Mouse (Mus musculus) stomach, postnatal 0 days (tissue): ENCODE results near the gene Rfxank. TPM values are rescaled to one million over a fixed set of nuclear protein-coding genes. Genes with fewer than 3 reads are reported as not detected.
A peak's percentile ranks its signal among the peaks of the same experiment; 100 is the strongest.

ENCODE experiments used
- ATAC-seq: fragments of 200-750 bp; cut with Nextera tagmentation; 2 replicates; pipeline ENCODE4 v1.8.0; 2017; ENCODE audit not compliant: low FRiP score, low TSS enrichment
- DNase-seq: peaks from one replicate; pipeline ENCODE4 v3.0.0-alpha.2; 2016; ENCODE audit warnings: low spot score
- H3K27ac ChIP-seq: fragments of 300-500 bp; sonication (generic); replicated peaks from 2 replicates; pipeline ENCODE4 v1.5.1; 2014; ENCODE audit warnings: mild to moderate bottlenecking, control low read depth
- H3K27me3 ChIP-seq: fragments of 300-500 bp; sonication (generic); 2 replicates; pipeline ENCODE4 v1.6.1; 2014; ENCODE audit warnings: low read length; ENCODE audit not compliant: control insufficient read depth, insufficient read depth
- H3K36me3 ChIP-seq: fragments of 300-500 bp; sonication (generic); 2 replicates; pipeline ENCODE4 v1.6.1; 2014; ENCODE audit warnings: low read length, mixed read lengths; ENCODE audit not compliant: control insufficient read depth, insufficient read depth
- H3K4me1 ChIP-seq: fragments of 300-500 bp; sonication (generic); replicated peaks from 2 replicates; pipeline ENCODE4 v1.6.1; 2014; ENCODE audit warnings: antibody characterized with exemption; ENCODE audit not compliant: control insufficient read depth, insufficient read depth
- H3K4me2 ChIP-seq: fragments of 300-500 bp; sonication (generic); replicated peaks from 2 replicates; pipeline ENCODE4 v1.6.1; 2014; ENCODE audit warnings: low read depth, mild to moderate bottlenecking, control low read depth, moderate library complexity
- H3K4me3 ChIP-seq: fragments of 300-500 bp; sonication (generic); 2 replicates; pipeline ENCODE4 v1.5.1; 2014; ENCODE audit warnings: low read depth, low read length, control low read depth
- H3K9ac ChIP-seq: fragments of 300-500 bp; sonication (generic); 2 replicates; pipeline ENCODE4 v1.6.1; 2014; ENCODE audit warnings: mild to moderate bottlenecking, low read length, control low read depth, mixed read lengths
- H3K9me3 ChIP-seq: fragments of 300-500 bp; sonication (generic); 2 replicates; pipeline ENCODE4 v1.6.1; 2016; ENCODE audit warnings: low read length; ENCODE audit not compliant: control insufficient read depth
- CTCF ChIP-seq: IDR thresholded peaks from 2 replicates; pipeline ENCODE4 v1.5.1; 2016; ENCODE audit warnings: antibody characterized with exemption, low read depth, mild to moderate bottlenecking, moderate library complexity
- EP300 ChIP-seq: optimal IDR thresholded peaks from 2 replicates; pipeline ENCODE3; 2016; ENCODE audit warnings: antibody characterized with exemption
- WGBS: fragments of 180-500 bp; shearing (Covaris S2); extraction: QIAGEN DNeasy Blood & Tissue Kit; methylation state at CpG from one replicate; pipeline ENCODE4 v1.1.7; 2014; 5-methylcytosine and 5-hydroxymethylcytosine counted together
- polyA plus RNA-seq: library from polyadenylated mRNA; unstranded; fragments of >200 nt; fragmentation: Nextera tagmentation; extraction: Ambion mirVana; gene quantifications from 2 replicates; pipeline ENCODE4 v1.2.1, GENCODE M21; 2015

Gene Rfxank
- polyA plus RNA-seq, 1 experiment from 2014 or later: 8.9 TPM

DNA sequence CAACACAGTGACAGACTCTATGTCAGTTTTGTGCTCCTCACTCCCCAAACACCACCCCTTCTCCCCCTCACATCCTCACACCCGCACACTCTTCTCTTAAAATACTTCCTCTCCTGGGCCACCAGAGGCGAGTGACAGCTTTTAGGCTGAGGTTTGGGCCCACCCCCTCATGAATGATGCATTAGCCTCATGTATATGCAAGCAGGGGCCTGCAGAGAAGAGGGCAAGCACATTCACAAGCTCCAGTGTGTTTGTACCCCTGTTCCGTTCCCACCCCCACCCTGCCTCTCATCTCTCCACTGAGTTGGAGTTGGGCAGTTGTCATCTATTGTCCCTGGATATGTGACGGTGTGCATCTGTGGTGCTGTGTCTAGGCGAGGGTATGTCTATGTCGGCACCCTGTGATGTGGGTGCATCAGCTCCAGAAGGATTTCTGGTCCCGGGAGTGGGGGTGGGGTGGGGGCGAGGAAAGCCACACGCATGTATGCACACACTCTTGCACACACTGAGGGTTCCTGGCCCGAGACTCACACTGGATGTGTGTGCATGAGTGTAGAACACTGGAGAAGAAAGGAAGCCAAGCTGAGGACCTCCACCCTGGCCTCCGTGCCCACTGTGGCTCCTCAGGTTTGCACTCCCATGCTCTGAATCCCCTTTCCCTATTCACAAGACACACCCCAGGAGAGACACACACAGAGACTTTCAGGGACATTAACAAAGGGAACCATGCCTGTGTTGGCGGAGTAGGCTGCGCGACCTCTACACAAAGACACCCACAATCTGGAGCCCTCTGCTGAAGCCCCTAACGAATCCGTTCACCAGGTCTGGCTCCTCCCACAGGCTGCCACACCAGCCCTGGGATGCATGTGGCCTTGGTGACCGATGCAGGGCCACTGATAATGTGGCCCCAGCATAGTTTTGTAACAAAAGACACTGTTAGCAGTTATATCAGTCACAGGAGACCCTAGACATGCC lies 19.9 kb downstream of the Rfxank start:
- no peak for ATAC-seq
- no peaks in the 10 kb centered on the region for H3K36me3 ChIP-seq
- 15% methylated on average over 17 of the region's 17 CpGs for WGBS
- TF ChIP-seq EP300: no peak
- no peak for TF ChIP-seq CTCF
- H3K4me3 ChIP-seq: no peak overlapping the region
- no peaks in the 10 kb centered on the region for H3K9me3 ChIP-seq
- no peaks in the 10 kb centered on the region for H3K27me3 ChIP-seq
- H3K27ac ChIP-seq: no peak overlapping the region
- H3K4me1 ChIP-seq: no peaks in the 10 kb centered on the region
- no peak overlapping the region for H3K9ac ChIP-seq
- H3K4me2 ChIP-seq: no peak overlapping the region
- no peak for DNase-seq

DNA sequence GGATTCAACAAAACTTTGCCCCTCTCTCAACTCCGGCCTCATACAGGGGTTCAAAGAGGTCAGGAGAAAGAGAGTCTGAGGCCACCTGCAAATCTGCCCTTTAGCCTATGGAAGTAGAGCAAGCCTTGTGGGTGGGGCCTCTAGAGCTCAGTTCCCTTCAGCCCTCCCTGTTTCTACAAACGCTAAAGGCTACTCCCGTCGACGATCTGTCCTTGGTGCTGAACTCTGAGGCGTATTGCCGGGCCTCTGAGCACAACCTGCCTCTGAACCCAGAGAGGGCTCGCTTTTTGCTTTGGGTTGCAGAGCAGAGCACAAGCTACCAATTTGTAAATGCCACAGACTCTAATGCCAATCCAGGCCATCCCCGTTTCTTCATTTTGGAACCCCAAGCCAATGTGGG lies 21.3 kb downstream of the Rfxank start:
- no peaks in the 10 kb centered on the region for H3K36me3 ChIP-seq
- no peaks in the 10 kb centered on the region for H3K9me3 ChIP-seq
- peak; percentile 65 for DNase-seq
- no peak for TF ChIP-seq EP300
- no peak for TF ChIP-seq CTCF
- no peak overlapping the region for H3K4me2 ChIP-seq
- 5% methylated on average over 9 of the region's 9 CpGs for WGBS
- H3K9ac ChIP-seq: no peak overlapping the region
- H3K4me3 ChIP-seq: no peak overlapping the region
- H3K27ac ChIP-seq: no peak overlapping the region
- peaks cover 6% of the 10 kb centered on the region; the same call in 1 of the 2 replicates for H3K27me3 ChIP-seq
- no peaks in the 10 kb centered on the region for H3K4me1 ChIP-seq
- ATAC-seq: no peak

DNA sequence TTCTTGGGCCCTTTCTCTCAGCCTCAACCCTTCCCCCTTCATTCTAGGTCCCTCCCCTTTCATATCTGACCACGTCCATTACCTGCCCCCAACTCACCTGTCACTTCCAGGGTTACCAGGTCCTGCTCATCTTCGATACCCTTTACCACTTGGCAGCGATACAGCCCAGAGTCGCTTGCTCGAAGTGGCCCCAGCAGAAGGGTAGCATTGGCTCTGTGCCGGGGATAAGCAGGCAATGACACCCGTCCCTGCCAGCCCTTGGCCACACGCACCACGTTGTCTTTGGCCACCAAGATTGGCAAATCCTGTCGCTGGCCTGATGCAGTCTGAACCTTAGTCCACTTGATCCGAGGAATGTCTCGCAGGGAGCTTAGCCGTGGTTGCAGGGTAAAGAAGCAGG lies 24.1 kb downstream of the Rfxank start:
- WGBS: 63% methylated on average over 13 of the region's 13 CpGs
- H3K27ac ChIP-seq: no peak overlapping the region

DNA sequence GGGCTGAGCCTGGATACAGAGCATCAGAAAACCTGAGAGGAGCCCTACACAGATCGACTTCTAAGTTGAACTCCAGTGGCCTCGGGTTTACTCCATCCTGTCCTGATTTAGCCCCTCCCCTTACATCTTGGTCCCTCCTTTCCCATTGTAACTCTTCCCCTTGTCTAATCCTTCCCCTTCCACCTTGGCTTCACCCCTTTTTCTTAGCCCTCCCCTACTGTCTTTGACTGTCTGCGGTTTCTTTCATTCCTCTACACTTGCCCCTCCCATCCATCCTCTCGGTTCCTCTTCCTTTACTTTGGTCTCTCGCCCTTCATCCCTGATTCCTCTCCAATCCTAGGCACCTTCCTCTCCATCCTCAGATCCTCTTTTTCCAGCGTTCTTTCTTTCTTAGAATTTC lies 24.5 kb downstream of the Rfxank start:
- Histone ChIP-seq H3K9me3 (no peaks in the 10 kb centered on the region), H3K36me3 (no peaks in the 10 kb centered on the region), H3K4me3 (no peak overlapping the region), H3K27ac (no peak overlapping the region), H3K4me1 (no peaks in the 10 kb centered on the region), H3K4me2 (no peak overlapping the region), H3K27me3 (peaks cover 13% of the 10 kb centered on the region; the same call in 1 of the 2 replicates), H3K9ac (no peak overlapping the region)
- TF ChIP-seq EP300: no peak
- no peak for TF ChIP-seq CTCF
- WGBS: 28% methylated on average over 6 of the region's 6 CpGs
- no peak for DNase-seq
- no peak for ATAC-seq

More for the DNA sequence above, 24.1 kb downstream of the Rfxank start:
- Histone ChIP-seq H3K4me3 (no peak overlapping the region), H3K9ac (no peak overlapping the region), H3K4me2 (no peak overlapping the region), H3K36me3 (no peaks in the 10 kb centered on the region), H3K4me1 (no peaks in the 10 kb centered on the region), H3K27me3 (peaks cover 13% of the 10 kb centered on the region; the same call in 1 of the 2 replicates), H3K9me3 (no peaks in the 10 kb centered on the region)
- ATAC-seq (no peak), DNase-seq (no peak)
- TF ChIP-seq CTCF: no peak
- no peak for TF ChIP-seq EP300

DNA sequence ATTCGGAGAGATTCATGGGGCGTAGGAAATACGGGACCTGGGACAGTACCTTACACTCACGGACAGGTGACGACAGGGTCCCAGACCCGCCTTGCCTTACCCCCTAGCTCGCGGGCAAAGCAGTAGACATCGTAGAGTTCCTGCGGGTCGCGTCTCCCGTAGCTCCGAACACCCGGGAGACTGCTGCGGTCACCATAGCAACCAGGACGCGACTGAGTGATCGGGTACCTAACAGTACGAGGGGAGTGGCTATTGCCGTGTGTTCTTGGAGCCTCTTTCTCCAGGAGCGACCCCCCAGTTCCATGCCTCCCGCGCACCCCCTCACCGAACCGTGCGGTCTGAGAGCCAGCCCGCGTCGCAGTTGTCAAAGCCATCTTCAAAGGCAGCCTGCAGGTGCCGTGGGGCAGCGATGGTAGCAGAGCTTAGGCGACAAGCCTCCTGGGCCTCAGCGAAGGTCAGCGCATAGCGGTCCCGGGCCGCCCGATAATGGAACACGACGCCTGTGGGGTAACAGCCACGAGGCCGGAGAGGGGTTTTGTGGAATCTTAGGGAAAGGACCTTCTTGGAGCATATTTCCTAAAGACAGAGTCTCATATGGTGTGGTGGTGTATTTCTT lies 26.4 kb downstream of the Rfxank start:
- ATAC-seq (no peak), DNase-seq (no peak)
- Histone ChIP-seq H3K27me3 (peaks cover 13% of the 10 kb centered on the region; the same call in 1 of the 2 replicates), H3K9ac (no peak overlapping the region), H3K27ac (no peak overlapping the region), H3K4me2 (no peak overlapping the region), H3K4me3 (no peak overlapping the region), H3K36me3 (no peaks in the 10 kb centered on the region), H3K9me3 (no peaks in the 10 kb centered on the region), H3K4me1 (no peaks in the 10 kb centered on the region)
- TF ChIP-seq CTCF (no peak), EP300 (no peak)
- WGBS: 8% methylated on average over 43 of the region's 43 CpGs
